Mouse (Mus musculus) megakaryocyte-erythroid progenitor cell, adult 5-6 weeks (primary cell): ENCODE measurements around the gene Nab1. TPM values are rescaled to one million over a fixed set of nuclear protein-coding genes. Genes with fewer than 3 reads are reported as not detected.

Source experiments
- ATAC-seq: replicated peaks from 2 replicates; pipeline ENCODE4 v1.8.0; 2016; ENCODE audit warnings: mild to moderate bottlenecking, inconsistent platforms; ENCODE audit not compliant: severe bottlenecking, poor library complexity, low FRiP score, low TSS enrichment
- total RNA-seq, 2 experiments: library from RNA; stranded (forward) in 1 of 2; stranded (reverse) in 1 of 2; fragments of 200-1000, 215-1000 nt in 1 of 2; fragments of >200 nt in 1 of 2; fragmentation: Nextera tagmentation in 1 of 2; gene quantifications; 2 replicates each; pipeline ENCODE4 v1.2.3; 2014 to 2017

Gene Nab1
- total RNA-seq, 2 experiments from 2014 or later: 12.1 to 22.5 TPM

DNA sequence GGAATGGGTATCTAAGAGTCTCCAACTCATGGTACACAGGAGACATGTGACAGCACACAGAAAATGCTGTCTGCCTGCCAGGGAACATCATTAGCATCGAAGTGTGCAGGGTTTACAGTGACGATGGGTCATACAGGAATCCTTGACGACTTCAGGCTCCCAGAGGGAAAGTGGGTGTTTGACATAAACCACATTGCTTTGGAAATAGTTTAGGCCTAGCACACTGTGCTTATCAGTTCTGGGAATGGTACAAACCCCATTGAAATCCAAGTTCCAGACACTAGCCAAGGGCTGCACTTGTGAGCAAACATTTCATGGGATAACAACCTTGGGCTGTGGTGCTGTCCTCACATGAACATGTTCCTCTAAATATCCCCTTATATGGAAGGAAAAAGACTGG, 78.3 kb downstream of the Nab1 start:
- no peak for ATAC-seq

DNA sequence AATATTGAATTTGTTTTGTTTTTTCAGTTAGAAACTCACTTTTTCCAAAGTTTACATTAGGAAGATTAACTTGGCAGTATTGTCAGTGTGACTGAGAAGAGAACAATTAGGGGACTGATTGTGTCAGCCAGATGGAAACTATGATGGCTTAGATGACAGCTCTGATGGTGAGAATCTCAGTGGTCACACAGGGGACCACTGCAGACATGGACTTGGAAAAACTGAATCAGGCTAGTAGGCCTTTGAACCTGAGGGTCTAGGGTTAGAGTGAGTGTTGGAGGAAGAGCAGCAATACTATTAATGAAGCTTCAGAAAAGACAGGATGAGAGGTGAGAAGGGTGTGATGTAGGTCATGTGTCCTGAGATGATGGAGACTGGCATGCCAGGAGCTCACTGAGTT, 78.9 kb downstream of the Nab1 start:
- ATAC-seq: no peak

DNA sequence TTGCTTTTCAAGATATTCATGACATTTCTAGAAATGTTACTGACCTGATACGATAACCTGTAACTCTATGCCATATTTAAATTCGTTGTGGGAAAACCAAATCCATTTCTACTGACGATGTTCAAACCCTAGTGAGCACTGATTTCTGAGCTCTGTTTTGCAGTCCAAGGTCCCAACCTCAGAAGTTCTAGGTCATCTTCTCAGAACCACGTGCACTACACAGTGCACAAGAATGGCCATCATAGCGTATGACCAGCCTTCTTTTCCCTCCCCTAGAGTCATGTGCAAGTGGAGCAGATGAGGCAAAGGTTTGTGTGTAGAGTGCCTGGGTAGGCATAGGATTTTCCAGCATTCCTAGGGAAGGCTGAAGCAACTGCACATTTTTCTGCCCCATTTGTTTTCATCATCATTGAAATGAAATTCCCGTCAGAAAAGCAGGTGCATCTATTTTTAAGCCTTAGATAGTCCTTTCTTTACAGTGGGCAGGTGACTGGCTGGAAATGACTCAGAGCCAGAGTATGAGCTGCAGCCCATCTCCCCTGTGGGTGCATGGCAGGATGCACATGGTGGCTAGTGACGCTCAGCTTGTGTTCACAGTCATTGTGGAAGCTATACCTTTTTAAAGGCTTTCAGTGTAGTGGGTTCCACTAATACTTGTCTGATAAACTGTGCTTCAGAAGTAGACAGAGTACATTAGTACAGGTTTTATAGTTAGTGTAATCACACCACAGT, 81.2 kb downstream of the Nab1 start:
- no peak for ATAC-seq

Other genes with a start within 250 kb of the Nab1 start
- 8.1 and 10.6 TPM in 2 replicates for gene Nemp2, start 130.0 kb upstream of the Nab1 start, total RNA-seq (2014; fragmentation: Nextera tagmentation)
- gene Nemp2, start 130.0 kb upstream of the Nab1 start, total RNA-seq (2017): 4.3 and 4.8 TPM in 2 replicates
- 3.3 and 5.1 TPM in 2 replicates for gene Mfsd6, start 226.8 kb upstream of the Nab1 start, total RNA-seq (2014; fragmentation: Nextera tagmentation)
- 3.5 and 5.9 TPM in 2 replicates for gene Mfsd6, start 226.8 kb upstream of the Nab1 start, total RNA-seq (2017)